Mouse (Mus musculus): ENCODE measurements at regions not wholly inside any gene's neighbourhood (a gene's known extent, or its start where the extent isn't known, plus 50 kb on each side); places are given as distances from the start of the nearest gene placed in this dataset.
"Not testable (repeated sequence)": the region's sequence is repeated elsewhere in the genome, so short reads cannot be mapped to it uniquely, and the experiment has no call there.

GRCm38 (mm10) chr15:93094202-93095135, 180.5 kb downstream of the Gxylt1 start:
- DNase-seq (ENCODE audit: low spot score in 2 of 2), result no peak

- no peak for DNase-seq (ENCODE audit: low spot score in 2 of 2)
Observed at GRCm38 (mm10) chr15:93091396-93091795, 183.6 kb downstream of the Gxylt1 start.

DNA sequence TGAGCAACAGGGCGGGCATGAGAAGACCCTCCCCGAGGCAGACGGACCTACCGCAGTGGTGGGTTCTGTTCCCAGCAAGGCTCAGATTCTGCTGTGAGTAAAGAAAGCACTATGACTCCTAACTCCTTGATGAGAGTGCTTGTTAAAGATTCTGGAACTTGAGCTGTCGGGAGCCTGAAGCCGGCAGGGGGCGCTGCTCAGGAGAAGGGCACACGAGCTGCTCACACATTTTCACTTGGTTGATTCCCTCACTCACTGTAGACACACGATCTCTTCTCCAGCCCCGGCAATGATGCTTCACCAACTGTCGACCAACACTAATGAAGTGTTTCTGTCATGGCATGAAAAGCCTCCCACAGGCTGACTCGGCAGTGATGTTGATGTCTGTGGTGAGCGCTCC, 185.6 kb downstream of the Gxylt1 start:
- peak; percentile 22 to 53 for DNase-seq (ENCODE audit: low spot score in 2 of 2)

GRCm38 (mm10) chr15:93084967-93085617, 189.9 kb downstream of the Gxylt1 start:
- peak in 1 of 2 experiments; percentile 24 for DNase-seq (ENCODE audit: low spot score in 2 of 2)

DNA sequence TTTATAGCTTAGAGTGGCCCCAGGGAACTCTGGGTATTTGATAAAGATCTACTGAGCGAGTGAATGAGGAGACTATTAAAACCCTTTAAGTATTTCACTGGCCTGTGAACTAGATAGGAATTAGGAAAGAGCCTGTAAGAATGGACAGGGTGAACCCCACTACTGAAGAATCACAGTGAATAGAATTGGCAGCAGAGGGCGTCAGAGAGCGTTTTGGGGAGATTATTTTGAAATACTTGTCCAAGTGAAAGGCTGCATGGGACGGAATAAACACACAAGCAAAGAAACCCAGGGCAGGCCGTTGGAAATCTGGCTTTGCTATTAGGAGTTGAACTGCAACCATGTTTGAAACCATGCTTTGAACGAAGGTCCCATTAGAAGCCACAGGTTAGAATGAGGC, 200.9 kb downstream of the Gxylt1 start:
- no peak for DNase-seq (ENCODE audit: low spot score in 2 of 2)

- DNase-seq (ENCODE audit: low spot score in 2 of 2), result no peak
Observed at GRCm38 (mm10) chr15:93062213-93063131, 212.5 kb downstream of the Gxylt1 start.

DNA sequence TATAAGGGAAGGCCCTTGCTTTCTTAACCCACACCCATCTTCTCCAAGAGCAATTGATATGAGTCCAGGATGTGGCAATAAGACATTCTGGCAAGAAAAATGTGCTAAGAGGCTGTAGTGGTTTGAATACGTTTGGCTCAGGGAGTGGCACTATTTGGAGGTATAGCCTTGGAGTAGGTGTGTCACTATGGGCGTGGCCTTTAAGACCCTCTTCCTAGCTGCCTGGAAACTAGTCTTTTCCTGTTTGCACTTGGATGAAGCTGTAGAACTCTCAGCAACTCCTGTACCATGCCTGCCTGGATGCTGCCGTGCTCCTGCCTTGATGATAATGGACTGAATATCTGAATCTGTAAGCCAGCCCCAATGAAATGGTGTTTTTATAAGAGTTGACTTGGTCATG, 221.5 kb downstream of the Gxylt1 start:
- DNase-seq (ENCODE audit: low spot score in 2 of 2), result no peak

GRCm38 (mm10) chr15:93027185-93027584, 247.8 kb downstream of the Gxylt1 start:
- DNase-seq (ENCODE audit: low spot score in 2 of 2), result no peak

DNA sequence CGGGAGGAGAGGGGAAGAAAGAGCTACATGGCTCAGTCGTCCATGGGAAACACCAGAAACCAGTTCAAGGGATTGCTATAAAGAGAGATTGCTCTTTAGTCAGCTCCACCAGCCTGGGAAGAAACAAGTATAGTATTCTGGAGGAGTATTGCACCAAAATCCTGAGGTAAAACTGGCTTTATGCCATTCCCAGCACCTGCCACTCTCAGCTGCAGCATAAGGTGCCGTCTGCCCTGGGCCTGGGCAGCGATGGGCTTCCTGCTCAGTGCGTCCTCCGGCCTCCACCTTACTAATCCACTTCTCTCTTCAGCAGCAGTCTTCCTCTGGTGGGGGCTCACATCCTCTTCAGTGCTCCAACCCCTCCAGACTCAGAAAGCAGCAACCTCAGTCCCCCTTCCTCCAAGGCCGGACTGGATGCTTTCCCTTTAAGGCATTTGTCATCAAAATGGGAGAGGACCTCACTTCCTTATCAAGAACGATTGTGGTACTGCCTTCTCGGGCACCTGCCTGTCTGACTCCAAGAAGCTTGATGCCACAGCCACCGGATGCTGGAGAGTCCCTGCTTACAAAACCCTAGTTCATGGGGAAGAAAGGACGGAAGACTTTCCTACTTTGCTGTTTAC, 248.4 kb downstream of the Gxylt1 start:
- DNase-seq (ENCODE audit: low spot score in 2 of 2), result no peak

DNA sequence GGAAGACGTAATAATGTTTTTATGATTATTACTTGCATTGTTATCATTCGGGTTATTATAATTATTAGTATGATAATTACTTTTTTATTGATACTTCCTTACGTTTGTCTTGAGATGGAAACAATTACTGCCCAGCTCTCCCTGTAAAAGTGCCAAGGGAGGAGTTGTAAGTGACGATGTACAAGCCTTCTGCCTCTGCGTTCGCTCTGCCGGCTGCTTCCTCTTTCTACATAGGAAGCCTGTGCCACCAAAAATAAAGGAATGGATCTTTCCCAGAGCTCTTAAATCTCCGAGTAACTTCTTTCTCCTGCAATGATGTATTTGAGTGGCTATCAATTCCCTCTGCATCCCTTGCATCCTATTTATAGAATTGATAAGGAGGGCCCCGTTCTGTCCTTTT, 249.2 kb downstream of the Gxylt1 start:
- no peak for DNase-seq (ENCODE audit: low spot score in 2 of 2)

- DNase-seq (ENCODE audit: low spot score in 2 of 2), result no peak
Observed at GRCm38 (mm10) chr15:93024171-93024570, 250.8 kb downstream of the Gxylt1 start.

- no peak for DNase-seq (ENCODE audit: low spot score in 2 of 2)
Observed at GRCm38 (mm10) chr15:93011166-93011565, 263.8 kb downstream of the Gxylt1 start.

- DNase-seq (ENCODE audit: low spot score in 2 of 2), result no peak
Observed at GRCm38 (mm10) chr15:93010629-93011028, 264.4 kb downstream of the Gxylt1 start.

DNA sequence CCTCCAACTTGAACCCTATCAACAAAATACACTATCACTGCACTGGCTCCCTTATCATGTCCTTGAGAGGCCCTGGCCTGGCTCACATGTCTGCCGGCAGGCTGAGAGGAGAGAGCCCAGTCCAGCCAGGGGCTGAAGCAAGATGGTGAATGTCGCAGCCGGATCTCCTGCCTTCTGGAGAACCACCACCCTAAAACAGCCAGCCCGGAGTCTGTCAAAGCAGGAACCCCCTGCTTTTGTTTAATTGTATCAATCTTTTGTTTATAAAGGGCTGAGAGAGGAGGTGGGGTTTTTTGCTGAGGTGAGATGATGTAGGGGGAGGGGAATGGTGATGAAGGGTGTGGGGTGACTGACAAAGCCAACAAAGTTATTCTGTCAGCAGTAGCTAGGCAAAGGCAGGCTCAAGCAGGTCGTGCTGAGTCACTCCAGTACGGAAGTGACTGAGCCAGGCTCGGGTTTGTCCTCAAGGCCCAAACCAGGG, 269.2 kb downstream of the Gxylt1 start:
- no peak for DNase-seq (ENCODE audit: low spot score in 2 of 2)

- DNase-seq (ENCODE audit: low spot score in 2 of 2), result not testable (repeated sequence)
Observed at GRCm38 (mm10) chr15:93005186-93005585, 269.8 kb downstream of the Gxylt1 start.

GRCm38 (mm10) chr15:93004551-93004950, 270.4 kb downstream of the Gxylt1 start:
- DNase-seq (ENCODE audit: low spot score in 2 of 2), result no peak

DNA sequence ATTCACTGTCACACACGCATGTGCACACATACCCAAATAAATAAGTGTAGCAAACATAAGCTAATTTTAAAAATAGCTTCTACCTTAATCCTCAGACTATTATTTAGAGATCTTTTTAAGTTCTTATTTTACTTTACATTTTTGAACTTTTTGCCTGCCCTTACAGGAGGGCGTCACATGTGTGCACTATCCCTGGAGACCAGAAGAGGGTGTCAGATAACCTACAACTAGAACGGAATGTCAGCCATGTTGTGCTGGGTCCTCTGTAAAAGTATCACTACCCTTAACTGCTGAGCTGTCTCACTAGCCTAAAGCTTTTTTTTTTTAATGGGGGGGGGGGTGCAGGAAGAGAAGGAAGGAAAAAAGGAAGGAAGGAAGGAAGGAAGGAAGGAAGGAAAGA, 271.7 kb downstream of the Gxylt1 start:
- no peak for DNase-seq (ENCODE audit: low spot score in 2 of 2)

DNA sequence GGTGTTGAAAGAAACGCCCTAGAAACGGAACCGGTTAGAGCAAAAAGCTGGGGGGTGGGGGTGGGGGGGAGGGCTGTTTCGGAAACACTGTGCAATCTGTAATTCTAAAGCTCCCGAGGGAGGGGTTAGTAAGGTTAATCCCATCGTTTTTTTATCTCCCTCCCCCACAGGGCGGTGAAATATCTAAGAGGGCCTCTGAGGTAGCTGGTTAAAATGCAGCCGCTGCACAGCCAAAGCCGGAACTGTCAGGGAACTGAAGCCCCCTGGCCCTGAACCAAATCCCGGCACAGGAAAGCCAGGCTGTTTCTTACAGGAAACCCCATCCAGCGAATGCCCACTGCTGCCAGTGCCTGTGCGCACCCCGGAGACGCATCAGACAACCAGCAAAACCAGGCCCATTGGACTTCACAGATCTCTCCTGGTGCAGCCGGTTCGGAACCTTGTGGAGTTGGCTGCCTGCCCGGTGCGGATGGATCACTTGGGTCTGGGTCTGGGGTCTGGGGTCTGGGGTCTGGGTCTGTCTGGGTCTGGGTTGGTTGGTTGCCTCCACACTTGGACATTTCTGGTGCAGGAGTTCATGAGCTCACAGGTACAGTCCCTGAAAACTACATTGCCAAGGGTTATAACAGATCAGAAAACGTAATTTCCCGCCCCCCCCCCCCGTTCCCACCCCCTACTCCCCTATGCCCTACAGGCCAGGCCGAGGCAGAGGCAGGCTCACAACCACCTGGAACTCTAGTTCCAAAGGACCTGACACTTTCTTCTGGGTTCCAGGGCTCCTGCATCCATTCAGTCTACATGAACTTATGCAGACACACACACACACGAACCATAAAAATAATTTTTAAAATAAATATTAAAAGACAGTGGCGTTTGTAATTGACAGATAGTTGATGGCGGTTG, 272.7 kb downstream of the Gxylt1 start:
- DNase-seq (ENCODE audit: low spot score in 2 of 2), result peak; percentile 32 to 42

DNA sequence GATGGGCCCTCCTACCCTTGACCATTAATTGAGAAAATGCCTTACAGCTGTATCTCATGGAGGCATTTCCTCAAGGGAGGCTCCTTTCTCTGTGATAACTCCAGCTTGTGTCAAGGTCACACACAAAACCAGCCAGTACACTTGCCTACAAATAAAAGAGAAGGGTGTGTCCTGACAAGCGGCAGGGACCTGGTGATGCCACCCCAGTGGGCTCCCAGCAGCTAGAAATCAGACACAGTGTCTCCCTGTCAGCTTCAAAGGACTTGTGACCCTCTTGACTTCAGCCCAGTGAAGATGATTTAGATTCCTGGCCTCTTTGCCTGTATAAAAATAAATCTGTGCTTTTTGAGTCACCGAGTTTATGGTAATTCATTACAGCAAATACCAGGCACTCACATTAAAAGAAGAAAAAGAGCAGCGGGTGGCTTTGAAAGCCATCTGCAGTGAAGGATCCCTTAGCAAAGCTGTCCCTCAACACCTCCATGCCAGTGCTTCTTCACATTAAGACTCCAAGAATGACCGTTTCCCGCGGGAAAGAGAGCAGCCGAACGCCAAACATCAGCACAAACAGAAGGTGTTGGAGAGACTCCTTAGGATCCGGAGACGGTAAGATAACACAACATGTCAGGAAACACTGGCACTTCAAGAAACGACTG, 273.5 kb downstream of the Gxylt1 start:
- peak; percentile 13 to 18 for DNase-seq (ENCODE audit: low spot score in 2 of 2)

GRCm38 (mm10) chr15:93000121-93000520, 274.9 kb downstream of the Gxylt1 start:
- no peak for DNase-seq (ENCODE audit: low spot score in 2 of 2)

Measured in frontal cortex, postnatal 14 days (tissue).